Mouse (Mus musculus) brain, embryonic 14.5 days (tissue): Measurements from ENCODE around the gene Angpt4. TPM values are rescaled to one million over a fixed set of nuclear protein-coding genes. Genes with fewer than 3 reads are reported as not detected.
A peak's percentile ranks its signal among the peaks of the same experiment; 100 is the strongest.

Experiments
- DNase-seq: peaks from one replicate; pipeline ENCODE4 v3.0.0-alpha.2; 2011; ENCODE audit warnings: low read depth
- CTCF ChIP-seq: fragments of 200-500 bp; IDR thresholded peaks from 2 replicates; pipeline ENCODE4 v1.5.1; 2012; ENCODE audit warnings: inconsistent platforms, mild to moderate bottlenecking, moderate library complexity, borderline replicate concordance; ENCODE audit not compliant: insufficient read depth, insufficient read length; ENCODE audit errors: extremely low read depth
- POLR2A ChIP-seq: fragments of 200-500 bp; IDR thresholded peaks from 2 replicates; pipeline ENCODE4 v1.6.1; 2012; ENCODE audit warnings: mild to moderate bottlenecking, inconsistent platforms, borderline replicate concordance; ENCODE audit not compliant: poor library complexity, insufficient read depth, insufficient read length, severe bottlenecking; ENCODE audit errors: extremely low read depth
- polyA plus RNA-seq: library from polyadenylated mRNA; depleted of rRNA; stranded (reverse); fragments of >200 nt; gene quantifications from 2 replicates; pipeline ENCODE4 v1.2.3, GENCODE M21; 2012

Angpt4 gene
- polyA plus RNA-seq, 1 experiment: 0.12 TPM

DNA sequence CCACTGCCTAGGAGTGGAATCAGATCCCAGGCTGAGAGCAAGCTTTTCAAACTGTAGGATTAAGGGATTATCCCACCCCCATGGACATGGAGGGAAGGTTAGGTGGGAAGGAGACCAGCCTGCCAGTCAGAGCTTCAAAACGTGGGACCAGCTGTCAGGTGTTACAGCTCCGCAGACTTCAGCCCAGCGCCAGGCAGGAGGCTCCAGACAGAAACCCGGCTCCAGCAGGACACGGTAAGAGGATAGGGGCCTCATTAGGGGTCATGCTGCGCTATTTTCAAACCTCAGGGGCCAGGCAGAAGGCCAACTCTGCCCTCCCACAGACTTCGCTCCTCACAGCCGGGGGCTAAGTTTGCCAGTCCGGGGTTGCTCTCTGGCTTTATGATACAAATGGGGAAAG is 53.0 kb downstream of the Angpt4 start:
- DNase-seq: peak; percentile 84
- TF ChIP-seq CTCF (no peak), POLR2A (no peak)

DNA sequence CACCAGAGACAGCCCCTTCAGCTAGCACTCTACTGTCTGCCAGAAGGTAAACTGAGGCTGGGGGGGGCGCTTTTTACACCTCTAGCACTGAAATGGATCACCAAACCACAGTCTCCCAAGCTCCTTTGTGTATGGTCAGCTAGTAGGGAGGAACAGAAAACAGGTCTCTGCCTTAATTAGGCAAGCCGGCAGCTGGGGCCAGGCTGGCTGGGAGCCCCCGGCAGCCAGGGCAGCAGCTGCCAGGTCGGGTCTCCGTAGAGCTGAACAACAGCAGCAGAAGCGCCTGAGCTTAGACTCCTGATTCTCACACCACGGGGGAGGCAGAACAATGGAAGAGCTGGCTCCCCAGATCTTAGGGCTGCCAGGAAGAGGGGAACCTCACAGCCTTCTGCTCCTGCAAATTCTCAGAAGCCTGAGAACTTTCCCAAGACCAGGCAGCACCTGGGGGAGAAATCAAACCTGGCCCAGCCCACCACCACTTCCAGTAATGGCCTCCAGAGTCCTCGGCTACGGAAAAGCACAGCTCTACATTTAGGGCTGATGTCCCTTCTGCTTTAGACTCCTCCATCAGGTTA is 56.3 kb downstream of the Angpt4 start:
- DNase-seq: peak; percentile 89
- no peak for TF ChIP-seq CTCF
- TF ChIP-seq POLR2A: no peak

DNA sequence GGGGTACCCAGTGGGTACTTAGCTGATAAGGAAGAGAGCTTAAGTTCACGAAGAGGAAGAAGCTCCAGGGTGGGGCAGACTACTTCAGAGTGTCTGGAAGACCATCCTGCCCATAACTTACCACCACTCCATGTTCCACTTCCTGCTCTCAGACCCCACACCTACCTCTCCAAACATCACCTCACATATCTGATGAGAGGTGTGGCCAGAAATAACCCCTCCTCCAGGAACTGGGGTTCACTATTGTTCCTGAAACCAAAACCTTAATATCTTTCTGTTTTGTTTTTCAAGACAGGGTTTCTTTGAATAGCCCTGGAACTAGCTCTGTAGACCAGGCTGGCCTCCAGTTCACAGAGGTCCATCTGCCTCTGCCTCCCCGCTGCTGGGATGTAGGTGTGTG is 56.8 kb downstream of the Angpt4 start:
- no peak for DNase-seq
- TF ChIP-seq POLR2A: no peak
- TF ChIP-seq CTCF: no peak

DNA sequence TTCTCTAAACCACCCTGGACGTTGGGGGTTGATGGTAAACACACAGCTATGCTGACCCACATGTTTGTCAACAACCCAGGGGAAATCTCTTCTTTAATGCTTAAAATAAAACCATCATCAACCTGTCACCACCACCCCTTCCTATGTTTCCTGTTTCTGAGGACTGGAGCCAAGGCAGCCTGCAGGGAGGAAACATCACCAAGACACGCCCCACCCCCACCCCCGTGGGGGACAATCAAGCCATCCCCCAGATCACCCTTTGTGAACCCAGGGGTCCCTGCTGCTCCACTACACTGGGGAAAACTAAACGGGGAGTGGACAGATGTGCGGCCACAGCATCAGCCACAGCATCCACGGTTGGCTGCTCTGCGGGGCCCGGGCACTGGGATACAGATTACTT is 57.4 kb downstream of the Angpt4 start:
- DNase-seq: no peak
- TF ChIP-seq POLR2A: no peak
- no peak for TF ChIP-seq CTCF

DNA sequence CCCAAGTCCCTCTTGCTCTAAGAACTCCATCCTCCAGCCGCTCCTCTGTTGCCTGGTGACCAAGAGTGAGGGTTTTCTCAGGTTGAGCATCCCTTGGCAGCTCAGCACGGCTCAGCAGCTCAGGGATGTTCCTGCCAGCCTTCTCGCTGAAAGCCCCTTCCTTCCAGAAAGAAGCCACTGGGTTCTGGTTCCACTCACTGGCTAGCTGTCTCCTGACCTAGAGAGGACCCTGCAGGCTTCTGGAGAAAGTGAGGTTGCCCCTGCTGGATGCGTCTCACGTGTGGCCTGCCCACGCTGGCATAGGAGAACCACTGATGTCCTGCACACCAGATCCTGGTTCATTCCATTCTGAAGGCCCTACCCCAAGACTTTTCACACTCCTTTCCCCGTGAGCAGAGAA is 58.0 kb downstream of the Angpt4 start:
- TF ChIP-seq POLR2A (no peak), CTCF (no peak)
- DNase-seq: no peak

DNA sequence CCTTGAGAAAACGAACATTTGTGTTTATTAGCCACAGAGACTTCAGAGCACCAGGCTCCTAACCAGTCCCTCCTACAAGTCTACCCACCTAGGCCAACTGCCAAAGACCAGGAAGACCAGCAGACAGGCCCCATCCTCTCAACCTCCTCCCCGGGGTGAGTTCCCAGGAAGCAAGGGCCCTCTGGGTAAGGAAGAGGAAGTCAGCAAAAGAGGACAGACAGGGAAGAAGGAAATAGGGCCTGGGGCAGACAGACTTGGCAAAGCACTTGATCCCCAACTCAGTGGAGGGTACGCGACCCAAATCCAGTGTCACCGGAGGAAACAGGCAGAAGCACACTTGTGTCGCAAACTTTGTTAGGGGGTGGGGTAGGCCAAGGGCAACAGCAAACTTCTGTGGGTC is 58.4 kb downstream of the Angpt4 start:
- TF ChIP-seq CTCF: no peak
- no peak for TF ChIP-seq POLR2A
- DNase-seq: no peak

DNA sequence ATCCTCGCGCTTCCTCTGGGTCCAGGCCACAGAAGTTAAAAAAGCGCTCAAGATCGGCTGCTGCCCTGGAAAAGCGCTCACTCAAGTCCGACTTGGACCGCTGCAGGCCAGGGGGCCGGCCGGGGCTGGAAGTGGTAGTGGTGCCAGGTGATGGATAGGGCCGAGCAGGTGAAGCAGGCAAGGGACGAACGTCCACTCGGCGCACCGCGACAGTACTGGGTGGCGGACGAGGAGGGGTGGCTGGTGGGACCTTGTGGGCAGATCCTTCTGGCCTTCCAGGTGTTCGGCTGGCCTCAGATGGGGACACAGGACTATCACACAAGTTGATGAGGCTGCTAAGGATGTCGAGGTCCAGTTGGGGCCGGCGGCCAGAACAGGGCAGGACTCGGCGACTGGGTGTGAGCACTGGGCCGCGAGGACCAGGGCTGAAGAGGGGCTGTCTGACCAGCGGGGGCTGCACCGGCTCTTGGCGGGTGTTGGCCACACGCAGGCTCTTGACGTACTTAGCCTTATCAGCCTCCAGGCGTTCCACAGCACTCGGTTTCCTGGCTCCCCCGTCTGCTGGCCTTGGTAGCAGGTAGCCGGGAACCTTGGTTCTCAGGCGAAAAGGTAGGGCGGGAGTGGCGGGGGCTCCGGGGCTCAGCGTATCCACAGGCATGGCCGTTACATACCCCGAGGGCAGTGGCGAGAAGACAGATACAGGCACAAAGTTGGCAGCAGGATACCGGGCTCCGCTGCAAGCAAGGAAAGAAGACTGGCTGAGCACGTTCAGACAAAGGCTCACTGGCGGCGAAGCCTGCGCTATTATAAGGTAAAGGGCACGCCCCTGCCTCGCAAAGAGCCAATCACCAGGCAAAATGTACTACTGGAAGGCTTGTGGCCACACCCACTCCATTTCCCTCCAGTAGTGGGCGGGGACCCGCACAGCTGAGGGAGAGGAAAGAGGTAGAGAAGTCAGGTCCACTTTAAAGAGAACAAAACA is 59.5 kb downstream of the Angpt4 start:
- DNase-seq: peak; percentile 98
- TF ChIP-seq POLR2A (peak; percentile 87; the same call in 1 of the 2 replicates), CTCF (no peak)

DNA sequence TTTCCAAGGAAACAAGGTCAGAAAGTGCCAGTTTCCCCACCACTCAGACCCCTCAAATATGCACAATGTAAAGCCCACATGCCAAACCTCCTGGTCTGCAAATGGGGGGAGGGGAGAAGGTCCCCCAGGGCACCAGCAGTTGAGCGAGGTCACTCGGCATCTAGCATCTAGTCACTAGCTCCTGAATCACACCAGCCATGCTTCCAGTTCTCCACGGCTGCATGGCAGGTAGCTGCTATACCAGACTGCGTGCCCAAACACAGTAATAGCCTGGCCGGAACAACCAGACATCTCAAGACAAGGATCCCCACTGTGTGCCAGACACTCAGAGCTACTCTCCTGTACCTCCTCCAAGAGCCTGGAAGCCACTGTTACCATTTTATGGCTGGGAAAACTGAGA is 60.7 kb downstream of the Angpt4 start:
- no peak for TF ChIP-seq CTCF
- TF ChIP-seq POLR2A: no peak
- DNase-seq: no peak

DNA sequence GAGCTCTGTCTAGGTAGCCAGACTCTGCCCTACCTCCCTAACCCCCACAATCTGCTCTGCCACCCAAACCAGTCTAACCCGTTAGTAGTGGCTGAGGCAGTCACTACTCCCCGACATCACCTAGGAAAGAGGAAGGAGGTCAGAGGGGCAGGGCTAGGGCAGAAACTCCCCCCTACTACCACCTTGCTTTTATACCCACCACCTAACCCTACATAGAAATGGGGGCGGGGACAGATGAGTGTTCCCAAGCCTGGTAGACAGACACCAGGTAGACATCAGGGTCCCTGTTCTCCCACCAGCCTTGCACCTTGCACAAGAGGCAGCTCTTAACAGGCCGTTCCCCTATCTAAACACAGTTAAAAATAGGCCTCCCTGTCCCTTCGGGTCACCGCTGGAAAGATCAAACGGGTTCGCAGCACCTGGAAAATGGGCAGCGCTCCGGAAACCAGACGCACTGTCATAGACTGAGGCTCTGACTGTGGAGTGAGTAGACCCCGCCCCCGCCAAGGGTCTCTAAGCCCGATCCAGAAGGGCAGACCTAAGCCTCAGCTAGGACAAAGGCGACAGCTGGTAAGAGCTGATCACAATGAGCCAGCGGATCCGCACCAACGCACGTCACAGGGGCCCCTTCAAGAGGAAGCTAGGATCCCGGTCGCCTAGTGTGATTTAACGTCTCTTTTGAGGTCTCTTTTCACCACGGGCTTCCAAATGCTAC is 62.0 kb downstream of the Angpt4 start:
- no peak for TF ChIP-seq CTCF
- peak; percentile 17; the same call in 1 of the 2 replicates for TF ChIP-seq POLR2A
- peak; percentile 87 for DNase-seq

DNA sequence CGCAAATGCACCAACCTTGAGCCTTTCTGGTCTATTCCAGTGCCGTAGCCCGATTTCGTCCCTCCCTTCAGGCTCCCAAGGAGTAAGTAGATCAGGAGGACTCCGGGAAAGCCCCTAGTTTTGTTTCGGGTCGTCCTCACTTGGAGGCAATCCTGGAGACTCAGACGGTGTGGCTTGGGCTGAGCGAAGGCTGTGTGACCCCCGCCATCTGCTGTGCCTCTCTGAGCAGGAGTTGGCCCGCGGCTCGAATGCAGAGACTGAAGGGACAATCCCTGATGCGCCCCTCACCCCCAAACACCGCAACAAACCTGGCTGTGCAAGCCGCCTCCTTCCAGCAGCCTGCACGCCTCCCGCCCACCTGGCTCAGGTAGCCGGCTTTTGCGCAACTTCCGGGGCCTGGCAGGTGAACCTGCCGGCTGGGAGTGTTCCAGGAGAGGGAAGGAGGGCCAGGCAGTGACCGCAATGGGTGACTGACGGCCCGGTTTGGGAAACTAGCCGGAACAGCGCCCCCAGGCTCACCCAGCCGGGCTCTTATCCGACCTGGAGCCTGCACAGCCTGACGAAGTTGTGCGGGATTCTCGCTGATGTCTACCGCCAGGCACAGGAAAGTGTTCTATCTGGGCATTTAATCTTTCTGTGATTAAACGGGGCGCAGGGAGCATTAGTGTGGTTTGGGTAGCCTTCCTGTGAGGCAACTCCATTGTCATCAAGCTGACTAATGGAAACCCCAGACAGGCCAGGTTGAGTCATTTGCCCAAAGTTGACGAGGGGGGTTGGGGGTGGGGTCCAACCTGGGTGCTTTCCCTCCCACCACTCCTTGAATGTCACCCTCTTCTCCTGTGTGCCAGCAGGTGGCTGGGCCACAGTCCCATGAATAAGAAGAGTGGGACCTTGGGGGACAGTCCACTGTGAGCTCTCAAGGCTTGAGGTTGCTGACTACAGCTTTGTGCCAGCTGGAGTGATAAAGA is 62.9 kb downstream of the Angpt4 start:
- TF ChIP-seq POLR2A (no peak), CTCF (peak; percentile 23; the same call in 1 of the 2 replicates)
- peak; percentile 46 for DNase-seq
